Mouse (Mus musculus): ENCODE data around the gene Elf5. TPM values are rescaled to one million over a fixed set of nuclear protein-coding genes. Genes with fewer than 3 reads are reported as not detected.
A peak's percentile ranks its signal among the peaks of the same experiment; 100 is the strongest.

Gene Elf5
- polyA plus RNA-seq, 1 experiment from 2014 or later = 4.9 TPM

DNA sequence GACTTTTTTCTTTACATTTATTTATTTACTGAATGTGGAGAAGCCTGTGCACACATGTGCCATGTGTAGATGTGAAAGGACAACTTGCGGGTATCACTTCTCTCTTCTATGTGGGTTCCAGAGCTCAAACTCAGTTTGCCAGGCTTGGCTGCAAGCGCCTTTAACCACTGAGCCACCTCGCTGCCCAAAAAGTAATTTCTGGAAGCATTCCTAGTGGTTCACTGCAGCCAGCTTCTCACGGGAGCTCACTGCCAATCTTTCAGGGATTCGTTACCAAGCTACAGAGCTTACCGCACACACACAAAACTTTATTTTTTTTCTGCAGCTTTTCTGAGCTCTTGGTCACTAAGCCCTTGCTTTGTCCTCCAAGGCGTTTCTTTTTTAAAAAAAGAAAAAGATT, 46.1 kb downstream of the Elf5 start:
- Histone ChIP-seq H3K9me3 (ENCODE audit: low read depth, low read length) (no peaks in the 10 kb centered on the region), H3K4me3 (ENCODE audit: low read depth, low read length) (no peak overlapping the region), H3K36me3 (ENCODE audit: insufficient read depth) (peaks cover 76% of the 10 kb centered on the region), H3K4me1 (ENCODE audit: insufficient read depth) (no peaks in the 10 kb centered on the region), H3K27me3 (ENCODE audit: insufficient read depth, low read length) (no peaks in the 10 kb centered on the region), H3K27ac (ENCODE audit: low read depth) (no peak overlapping the region), H3K9ac (no peak overlapping the region), H3K4me2 (no peak overlapping the region)
- no peak for TF ChIP-seq CTCF (IDR thresholded peaks at IDR 0.05; ENCODE audit: low read depth)
- ATAC-seq (ENCODE audit: insufficient read depth) (no peak), DNase-seq (no peak)
- 91% methylated on average over 7 of the region's 7 CpGs for WGBS

DNA sequence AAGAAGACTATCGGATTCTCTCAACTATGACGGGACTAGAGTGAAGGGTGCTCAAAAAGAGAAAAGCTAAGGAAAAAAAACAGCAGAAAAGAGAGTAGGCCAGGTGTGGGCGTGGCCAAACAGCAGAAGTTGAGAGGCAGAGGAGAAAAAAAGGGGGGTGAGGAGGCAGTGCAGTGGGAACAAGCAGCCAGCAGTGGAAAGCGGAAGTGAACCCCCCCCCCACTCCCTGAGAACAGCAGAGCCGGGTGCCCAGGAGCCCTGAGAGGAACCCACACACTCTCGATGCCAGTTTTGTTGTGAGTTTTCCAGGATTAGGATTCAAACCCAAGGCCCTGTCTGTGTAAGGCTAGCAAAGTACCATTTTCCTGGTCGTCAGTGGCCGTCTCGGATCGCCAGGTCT, 47.6 kb downstream of the Elf5 start:
- DNase-seq (no peak), ATAC-seq (ENCODE audit: insufficient read depth) (no peak)
- Histone ChIP-seq H3K27me3 (ENCODE audit: insufficient read depth, low read length) (no peaks in the 10 kb centered on the region), H3K9me3 (ENCODE audit: low read depth, low read length) (no peaks in the 10 kb centered on the region), H3K4me2 (no peak overlapping the region), H3K4me3 (ENCODE audit: low read depth, low read length) (no peak overlapping the region), H3K27ac (ENCODE audit: low read depth) (no peak overlapping the region), H3K4me1 (ENCODE audit: insufficient read depth) (no peaks in the 10 kb centered on the region), H3K9ac (no peak overlapping the region), H3K36me3 (ENCODE audit: insufficient read depth) (peaks cover 82% of the 10 kb centered on the region)
- TF ChIP-seq CTCF (IDR thresholded peaks at IDR 0.05; ENCODE audit: low read depth) = no peak
- 91% methylated on average over 10 of the region's 10 CpGs for WGBS

GRCm38 (mm10) chr2:103461210-103461609, 49.7 kb downstream of the Elf5 start:
- DNase-seq (peak; percentile 16), ATAC-seq (ENCODE audit: insufficient read depth) (no peak)
- Histone ChIP-seq H3K27ac (ENCODE audit: low read depth) (no peak overlapping the region; the same call in 1 of the 2 replicates), H3K4me2 (no peak overlapping the region), H3K36me3 (ENCODE audit: insufficient read depth) (peaks cover 79% of the 10 kb centered on the region), H3K4me3 (ENCODE audit: low read depth, low read length) (no peak overlapping the region), H3K4me1 (ENCODE audit: insufficient read depth) (no peaks in the 10 kb centered on the region), H3K9ac (no peak overlapping the region), H3K27me3 (ENCODE audit: insufficient read depth, low read length) (no peaks in the 10 kb centered on the region), H3K9me3 (ENCODE audit: low read depth, low read length) (no peaks in the 10 kb centered on the region)
- WGBS = 73% methylated on average over 8 of the region's 8 CpGs
- no peak for TF ChIP-seq CTCF (IDR thresholded peaks at IDR 0.05; ENCODE audit: low read depth)

DNA sequence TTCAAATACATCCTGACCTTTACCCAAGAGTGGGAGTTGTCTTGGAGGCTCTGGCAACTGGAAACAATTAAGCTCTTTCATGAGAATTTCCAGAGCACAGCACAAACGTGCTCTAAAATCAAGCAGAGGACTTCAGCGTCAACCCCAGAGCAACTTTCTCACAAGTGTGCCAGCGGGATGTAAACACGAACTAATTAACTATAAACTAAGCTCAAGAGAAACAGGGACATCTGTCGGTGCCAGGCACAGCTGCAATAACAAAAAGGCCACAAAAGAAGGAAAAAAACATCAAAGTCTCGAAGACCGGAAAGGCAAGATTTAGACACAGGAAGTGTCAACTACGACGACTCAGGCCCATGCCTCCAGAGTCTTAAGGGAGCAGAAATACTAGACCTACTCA, 50.3 kb downstream of the Elf5 start:
- Histone ChIP-seq H3K27ac (ENCODE audit: low read depth) (peak overlapping the region; percentile 3), H3K36me3 (ENCODE audit: insufficient read depth) (peaks cover 79% of the 10 kb centered on the region), H3K9me3 (ENCODE audit: low read depth, low read length) (no peaks in the 10 kb centered on the region), H3K4me2 (no peak overlapping the region), H3K9ac (no peak overlapping the region), H3K4me1 (ENCODE audit: insufficient read depth) (no peaks in the 10 kb centered on the region), H3K27me3 (ENCODE audit: insufficient read depth, low read length) (no peaks in the 10 kb centered on the region), H3K4me3 (ENCODE audit: low read depth, low read length) (no peak overlapping the region)
- 29% methylated on average over 9 of the region's 9 CpGs for WGBS
- ATAC-seq (ENCODE audit: insufficient read depth) (no peak), DNase-seq (peak; percentile 42)
- no peak for TF ChIP-seq CTCF (IDR thresholded peaks at IDR 0.05; ENCODE audit: low read depth)

GRCm38 (mm10) chr2:103462746-103463145, 51.3 kb downstream of the Elf5 start:
- Histone ChIP-seq H3K27me3 (ENCODE audit: insufficient read depth, low read length) (no peaks in the 10 kb centered on the region), H3K27ac (ENCODE audit: low read depth) (no peak overlapping the region), H3K9ac (no peak overlapping the region), H3K4me2 (no peak overlapping the region), H3K9me3 (ENCODE audit: low read depth, low read length) (no peaks in the 10 kb centered on the region), H3K4me3 (ENCODE audit: low read depth, low read length) (no peak overlapping the region), H3K36me3 (ENCODE audit: insufficient read depth) (peaks cover 83% of the 10 kb centered on the region), H3K4me1 (ENCODE audit: insufficient read depth) (no peaks in the 10 kb centered on the region)
- no peak for DNase-seq
- ATAC-seq (ENCODE audit: insufficient read depth) = no peak
- WGBS = 92% methylated on average over 5 of the region's 5 CpGs
- TF ChIP-seq CTCF (IDR thresholded peaks at IDR 0.05; ENCODE audit: low read depth) = no peak

DNA sequence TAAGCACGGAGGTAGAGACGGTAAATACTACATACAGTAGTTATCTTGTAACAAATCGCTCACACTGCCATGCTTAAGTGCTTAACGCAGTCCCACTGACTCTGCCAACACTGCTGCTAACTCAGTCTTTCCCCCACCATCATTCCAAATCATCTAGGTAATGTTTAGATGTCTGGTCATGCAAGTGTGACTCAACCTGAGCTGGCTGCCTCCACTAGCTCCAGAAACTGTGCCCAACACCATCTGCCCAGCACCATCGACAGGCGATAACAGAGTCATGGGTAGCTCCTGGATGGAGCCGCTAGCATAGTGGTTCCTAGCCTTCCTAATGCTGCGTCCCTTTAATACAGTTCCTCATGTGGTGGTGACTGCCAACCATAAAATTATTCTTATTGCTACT, 53.0 kb downstream of the Elf5 start:
- 90% methylated on average over 8 of the region's 8 CpGs for WGBS
- Histone ChIP-seq H3K4me1 (ENCODE audit: insufficient read depth) (no peaks in the 10 kb centered on the region), H3K27me3 (ENCODE audit: insufficient read depth, low read length) (no peaks in the 10 kb centered on the region), H3K27ac (ENCODE audit: low read depth) (no peak overlapping the region), H3K9me3 (ENCODE audit: low read depth, low read length) (no peaks in the 10 kb centered on the region), H3K36me3 (ENCODE audit: insufficient read depth) (peaks cover 75% of the 10 kb centered on the region), H3K4me2 (no peak overlapping the region), H3K9ac (no peak overlapping the region), H3K4me3 (ENCODE audit: low read depth, low read length) (no peak overlapping the region)
- no peak for TF ChIP-seq CTCF (IDR thresholded peaks at IDR 0.05; ENCODE audit: low read depth)
- DNase-seq (no peak), ATAC-seq (ENCODE audit: insufficient read depth) (no peak)

- Histone ChIP-seq H3K4me1 (ENCODE audit: insufficient read depth) (no peaks in the 10 kb centered on the region), H3K4me3 (ENCODE audit: low read depth, low read length) (no peak overlapping the region), H3K4me2 (no peak overlapping the region), H3K9ac (no peak overlapping the region), H3K27me3 (ENCODE audit: insufficient read depth, low read length) (no peaks in the 10 kb centered on the region), H3K27ac (ENCODE audit: low read depth) (no peak overlapping the region), H3K36me3 (ENCODE audit: insufficient read depth) (peaks cover 75% of the 10 kb centered on the region), H3K9me3 (ENCODE audit: low read depth, low read length) (no peaks in the 10 kb centered on the region)
- 88% methylated on average over 11 of the region's 11 CpGs for WGBS
- ATAC-seq (ENCODE audit: insufficient read depth) = no peak
- TF ChIP-seq CTCF (IDR thresholded peaks at IDR 0.05; ENCODE audit: low read depth) = no peak
- DNase-seq = no peak
These were observed 53.9 kb downstream of the Elf5 start for GRCm38 (mm10) chr2:103465429-103465828.

- ATAC-seq (ENCODE audit: insufficient read depth) (no peak), DNase-seq (no peak)
- Histone ChIP-seq H3K27ac (ENCODE audit: low read depth) (no peak overlapping the region), H3K27me3 (ENCODE audit: insufficient read depth, low read length) (no peaks in the 10 kb centered on the region), H3K9ac (no peak overlapping the region), H3K9me3 (ENCODE audit: low read depth, low read length) (no peaks in the 10 kb centered on the region), H3K36me3 (ENCODE audit: insufficient read depth) (peaks cover 79% of the 10 kb centered on the region), H3K4me2 (no peak overlapping the region), H3K4me1 (ENCODE audit: insufficient read depth) (no peaks in the 10 kb centered on the region), H3K4me3 (ENCODE audit: low read depth, low read length) (no peak overlapping the region)
- WGBS = 75% methylated on average over 3 of the region's 3 CpGs
- no peak for TF ChIP-seq CTCF (IDR thresholded peaks at IDR 0.05; ENCODE audit: low read depth)
These were observed 54.8 kb downstream of the Elf5 start for GRCm38 (mm10) chr2:103466272-103466671.

Data from lung, embryonic 14.5 days (tissue).